Mouse (Mus musculus) liver, embryonic 13.5 days (tissue): ENCODE data around the gene Meioc. TPM values are rescaled to one million over a fixed set of nuclear protein-coding genes. Genes with fewer than 3 reads are reported as not detected.
"Not testable (repeated sequence)": the region's sequence is repeated elsewhere in the genome, so short reads cannot be mapped to it uniquely, and the experiment has no call there.

Experiments
- ATAC-seq: fragments of 200-750 bp; cut with Nextera tagmentation; 2 replicates; pipeline ENCODE4 v1.8.0; 2017; ENCODE audit warnings: low read depth, mild to moderate bottlenecking, moderate number of reproducible peaks, moderate library complexity
- DNase-seq: peaks from one replicate; pipeline ENCODE4 v3.0.0; 2022
- H3K27ac ChIP-seq: fragments of 300-500 bp; sonication (generic); 2 replicates; pipeline ENCODE4 v1.5.1; 2015; ENCODE audit warnings: moderate library complexity, mild to moderate bottlenecking, inconsistent platforms
- H3K27me3 ChIP-seq: fragments of 300-500 bp; sonication (generic); 2 replicates; pipeline ENCODE4 v1.6.1; 2015; ENCODE audit warnings: mild to moderate bottlenecking, inconsistent platforms
- H3K36me3 ChIP-seq: fragments of 300-500 bp; sonication (generic); 2 replicates; pipeline ENCODE4 v1.6.1; 2015; ENCODE audit warnings: mild to moderate bottlenecking, inconsistent platforms
- H3K4me1 ChIP-seq: fragments of 300-500 bp; sonication (generic); replicated peaks from 2 replicates; pipeline ENCODE4 v1.6.1; 2015; ENCODE audit warnings: inconsistent platforms
- H3K4me2 ChIP-seq: fragments of 300-500 bp; sonication (generic); 2 replicates; pipeline ENCODE4 v1.6.1; 2015; ENCODE audit warnings: inconsistent platforms, mild to moderate bottlenecking, moderate library complexity
- H3K4me3 ChIP-seq: fragments of 300-500 bp; sonication (generic); replicated peaks from 2 replicates; pipeline ENCODE4 v1.5.1; 2015; ENCODE audit warnings: mild to moderate bottlenecking, inconsistent platforms
- H3K9ac ChIP-seq: fragments of 300-500 bp; sonication (generic); 2 replicates; pipeline ENCODE4 v1.6.1; 2015; ENCODE audit warnings: mild to moderate bottlenecking, inconsistent platforms
- H3K9me3 ChIP-seq: fragments of 300-500 bp; sonication (generic); replicated peaks from 2 replicates; pipeline ENCODE4 v1.6.1; 2016; ENCODE audit warnings: inconsistent platforms
- WGBS: fragments of 180-500 bp; shearing (Covaris S2); methylation state at CpG from one replicate; pipeline ENCODE4 v1.1.7; 2015; ENCODE audit not compliant: insufficient replicate concordance; 5-methylcytosine and 5-hydroxymethylcytosine counted together
- polyA plus RNA-seq: library from polyadenylated mRNA; unstranded; fragments of >200 nt; fragmentation: Nextera tagmentation; extraction: Ambion mirVana; gene quantifications from 2 replicates; pipeline ENCODE4 v1.2.1, GENCODE M21; 2015

The Meioc gene
- polyA plus RNA-seq, 1 experiment from 2014 or later, result 0.12 TPM

- DNase-seq (no peak), ATAC-seq (no peak)
- no peaks in the 10 kb centered on the region for H3K36me3 ChIP-seq
- H3K27me3 ChIP-seq, result peaks cover 39% of the 10 kb centered on the region
- H3K9ac ChIP-seq, result no peak overlapping the region
- H3K27ac ChIP-seq, result no peak overlapping the region
- no peak overlapping the region for H3K4me2 ChIP-seq
- peaks cover 13% of the 10 kb centered on the region; the same call in 1 of the 2 replicates for H3K9me3 ChIP-seq
- 42% methylated on average over 83 of the region's 84 CpGs for WGBS
- no peaks in the 10 kb centered on the region for H3K4me1 ChIP-seq
- H3K4me3 ChIP-seq, result no peak overlapping the region
Measured at GRCm38 (mm10) chr11:102665637-102666435, 2.3 kb downstream of the Meioc start.

- 63% methylated on average over 6 of the region's 6 CpGs for WGBS
- no peaks in the 10 kb centered on the region; the same call in 1 of the 2 replicates for H3K4me1 ChIP-seq
- peak; percentile 40 for DNase-seq
- H3K4me3 ChIP-seq, result no peak overlapping the region
- no peaks in the 10 kb centered on the region for H3K27me3 ChIP-seq
- H3K9me3 ChIP-seq, result no peaks in the 10 kb centered on the region
- no peak overlapping the region for H3K27ac ChIP-seq
- no peak for ATAC-seq
- H3K4me2 ChIP-seq, result no peak overlapping the region
- no peak overlapping the region for H3K9ac ChIP-seq
- peaks cover 22% of the 10 kb centered on the region for H3K36me3 ChIP-seq
Measured at GRCm38 (mm10) chr11:102690162-102690561, 26.6 kb downstream of the Meioc start.

GRCm38 (mm10) chr11:102695289-102695688 is 31.8 kb downstream of the Meioc start:
- H3K27me3 ChIP-seq, result no peaks in the 10 kb centered on the region
- no peaks in the 10 kb centered on the region for H3K9me3 ChIP-seq
- no peak overlapping the region for H3K4me3 ChIP-seq
- ATAC-seq (no peak), DNase-seq (no peak)
- H3K9ac ChIP-seq, result no peak overlapping the region
- H3K4me2 ChIP-seq, result no peak overlapping the region
- peaks cover 8% of the 10 kb centered on the region; the same call in 1 of the 2 replicates for H3K36me3 ChIP-seq
- 79% methylated on average over 7 of the region's 7 CpGs for WGBS
- peaks cover 20% of the 10 kb centered on the region for H3K4me1 ChIP-seq
- no peak overlapping the region for H3K27ac ChIP-seq

- peaks cover 8% of the 10 kb centered on the region; the same call in 1 of the 2 replicates for H3K36me3 ChIP-seq
- ATAC-seq, result peak; percentile 97
- H3K4me2 ChIP-seq, result peak within 1 kb of the TSS; percentile 80
- under 1% methylated on average over 49 of the region's 49 CpGs for WGBS
- H3K9ac ChIP-seq, result peak within 1 kb of the TSS; percentile 81
- DNase-seq, result peak; percentile 87
- H3K9me3 ChIP-seq, result no peaks in the 10 kb centered on the region
- H3K4me3 ChIP-seq, result peak within 1 kb of the TSS; percentile 75
- H3K4me1 ChIP-seq, result peaks cover 20% of the 10 kb centered on the region
- H3K27ac ChIP-seq, result no peak within 1 kb of the TSS
- H3K27me3 ChIP-seq, result no peaks in the 10 kb centered on the region
Measured at GRCm38 (mm10) chr11:102697338-102698017, 34.0 kb downstream of the Meioc start, which contains the start of gene Ccdc43. Gene Ccdc43, minus strand, starts transcription at chr11:102697782.

- ATAC-seq, result no peak
- peak overlapping the region; percentile 75 for H3K4me3 ChIP-seq
- H3K27me3 ChIP-seq, result no peaks in the 10 kb centered on the region
- peaks cover 8% of the 10 kb centered on the region; the same call in 1 of the 2 replicates for H3K36me3 ChIP-seq
- peak overlapping the region; percentile 80 for H3K4me2 ChIP-seq
- DNase-seq, result no peak
- no peak overlapping the region for H3K27ac ChIP-seq
- WGBS, result 11% methylated on average over 9 of the region's 9 CpGs
- no peaks in the 10 kb centered on the region for H3K9me3 ChIP-seq
- H3K9ac ChIP-seq, result peak overlapping the region; percentile 81
- peaks cover 20% of the 10 kb centered on the region for H3K4me1 ChIP-seq
Measured at GRCm38 (mm10) chr11:102698018-102698476, 34.5 kb downstream of the Meioc start.

GRCm38 (mm10) chr11:102702206-102702605 is 38.7 kb downstream of the Meioc start:
- H3K4me2 ChIP-seq, H3K9ac ChIP-seq, DNase-seq, H3K36me3 ChIP-seq, H3K27me3 ChIP-seq, H3K4me1 ChIP-seq, ATAC-seq, H3K27ac ChIP-seq, H3K4me3 ChIP-seq, H3K9me3 ChIP-seq: not testable (repeated sequence)
- WGBS, result 74% methylated on average over 6 of the region's 6 CpGs

GRCm38 (mm10) chr11:102712411-102712810 is 48.9 kb downstream of the Meioc start:
- no peaks in the 10 kb centered on the region for H3K36me3 ChIP-seq
- DNase-seq (no peak), ATAC-seq (no peak)
- H3K4me2 ChIP-seq, result no peak overlapping the region
- no peaks in the 10 kb centered on the region for H3K27me3 ChIP-seq
- H3K9ac ChIP-seq, result no peak overlapping the region
- no peaks in the 10 kb centered on the region for H3K9me3 ChIP-seq
- 71% methylated on average over 4 of the region's 4 CpGs for WGBS
- no peaks in the 10 kb centered on the region for H3K4me1 ChIP-seq
- H3K27ac ChIP-seq, result no peak overlapping the region
- H3K4me3 ChIP-seq, result no peak overlapping the region

- not testable (repeated sequence) for H3K27me3 ChIP-seq, H3K4me1 ChIP-seq, H3K9ac ChIP-seq, ATAC-seq, DNase-seq, H3K4me3 ChIP-seq, H3K9me3 ChIP-seq, H3K4me2 ChIP-seq, H3K27ac ChIP-seq, H3K36me3 ChIP-seq
- WGBS, result 52% methylated on average over 2 of the region's 2 CpGs
Measured at GRCm38 (mm10) chr11:102714578-102714977, 51.1 kb downstream of the Meioc start.

GRCm38 (mm10) chr11:102716135-102716534 is 52.6 kb downstream of the Meioc start:
- H3K27me3 ChIP-seq, result no peaks in the 10 kb centered on the region
- no peaks in the 10 kb centered on the region for H3K4me1 ChIP-seq
- no peak for ATAC-seq
- 68% methylated on average over 7 of the region's 7 CpGs for WGBS
- no peak overlapping the region for H3K4me3 ChIP-seq
- no peaks in the 10 kb centered on the region for H3K36me3 ChIP-seq
- H3K27ac ChIP-seq, result no peak overlapping the region
- H3K4me2 ChIP-seq, result no peak overlapping the region
- no peak for DNase-seq
- 0 out of 2 replicates have a peak, but pooled peaks cover 2% of the 10 kb centered on the region for H3K9me3 ChIP-seq
- no peak overlapping the region for H3K9ac ChIP-seq

- Histone ChIP-seq H3K36me3 (no peaks in the 10 kb centered on the region), H3K4me1 (peaks cover 6% of the 10 kb centered on the region; the same call in 1 of the 2 replicates), H3K4me3 (no peak overlapping the region), H3K4me2 (no peak overlapping the region), H3K9me3 (no peaks in the 10 kb centered on the region), H3K27ac (no peak overlapping the region), H3K27me3 (0 out of 2 replicates have a peak, but pooled peaks cover 11% of the 10 kb centered on the region), H3K9ac (no peak overlapping the region)
- DNase-seq, result no peak
- 19% methylated on average over 3 of the region's 3 CpGs for WGBS
- ATAC-seq, result no peak
Measured at GRCm38 (mm10) chr11:102725574-102725973, 62.1 kb downstream of the Meioc start.

- no peak overlapping the region for H3K4me3 ChIP-seq
- DNase-seq (no peak), ATAC-seq (no peak)
- no peak overlapping the region for H3K27ac ChIP-seq
- H3K4me1 ChIP-seq, result peaks cover 3% of the 10 kb centered on the region; the same call in 1 of the 2 replicates
- no peaks in the 10 kb centered on the region for H3K36me3 ChIP-seq
- 30% methylated on average over 7 of the region's 7 CpGs for WGBS
- 0 out of 2 replicates have a peak, but pooled peaks cover 11% of the 10 kb centered on the region for H3K27me3 ChIP-seq
- H3K9me3 ChIP-seq, result no peaks in the 10 kb centered on the region
- H3K4me2 ChIP-seq, result no peak overlapping the region
- no peak overlapping the region for H3K9ac ChIP-seq
Measured at GRCm38 (mm10) chr11:102728614-102729013, 65.1 kb downstream of the Meioc start.
